In genomic region chr17:5992866-5993580, GRCm38 (mm10) we compare ENCODE assay signal across 16 mouse cellular contexts. TPM values are rescaled to one million over a fixed set of nuclear protein-coding genes. Genes with fewer than 3 reads are reported as not detected.
A peak's percentile ranks its signal among the peaks of the same experiment; 100 is the strongest.
DNase-seq lines count a peak whose midpoint lies in the region; ATAC-seq and TF ChIP-seq lines count a peak whose summit lies in the region.
"Had no signal": no experiment of that assay in that cellular context is flagged by ENCODE, and none has a peak within 500 bp of the region (broad histone marks: within the 10 kb centered on the region; RNA-seq: fewer than 3 reads in every experiment).

No protein-coding gene starts in this region.

- H3K9ac ChIP-seq in midbrain, embryonic 11.5 days (ENCODE audit: low read length): no peak overlapping the region
- no peak overlapping the region for H3K9ac ChIP-seq in midbrain, embryonic 15.5 days
- H3K9ac ChIP-seq: forebrain, embryonic 15.5 days; lung, embryonic 14.5 days; neural tube, embryonic 15.5 days had no signal

- DNase-seq in gastrocnemius, adult 2 months: peak; percentile 4
- no peak for DNase-seq in gastrocnemius, adult 8-10 months (ENCODE audit: low spot score in 2 of 2)
- peak; percentile 45 for DNase-seq in midbrain, embryonic 11.5 days (ENCODE audit: low spot score, missing footprints)
- no peak for DNase-seq in cerebellum, postnatal 10 days
- no peak for DNase-seq in thymus, adult 18-20 months
- DNase-seq: cerebellum, adult 9-10 months; embryo, embryonic 11 days; kidney, postnatal 4 days; liver; lung, embryonic 14.5 days; thymus, postnatal 25 days had no signal

- no peaks in the 10 kb centered on the region for H3K9me3 ChIP-seq in midbrain, embryonic 11.5 days (ENCODE audit: control insufficient read depth, low read length)
- no peaks in the 10 kb centered on the region for H3K9me3 ChIP-seq in midbrain, embryonic 15.5 days
- H3K9me3 ChIP-seq: forebrain, embryonic 15.5 days; hindbrain, embryonic 10.5 days; neural tube, embryonic 15.5 days had no signal

- intact Hi-C loops in gastrocnemius, adult 2 months (cut with DNase I): no loop called here

- no peak overlapping the region for H3K4me2 ChIP-seq in midbrain, embryonic 11.5 days
- H3K4me2 ChIP-seq in midbrain, embryonic 15.5 days: no peak overlapping the region
- H3K4me2 ChIP-seq: forebrain, embryonic 15.5 days; lung, embryonic 14.5 days; neural tube, embryonic 15.5 days had no signal

- 72% methylated on average over 5 of the region's 5 CpGs for WGBS in midbrain, embryonic 11.5 days
- 79% methylated on average over 5 of the region's 5 CpGs for WGBS in midbrain, embryonic 15.5 days

- H3K4me3 ChIP-seq in gastrocnemius, adult 2 months: no peak overlapping the region
- no peak overlapping the region for H3K4me3 ChIP-seq in midbrain, embryonic 11.5 days (ENCODE audit: low read depth, low read length)
- H3K4me3 ChIP-seq in midbrain, embryonic 15.5 days: no peak overlapping the region
- H3K4me3 ChIP-seq in brown adipose tissue, adult 24 weeks (ENCODE audit: insufficient read depth, low read depth, low read length): no peak overlapping the region
- H3K4me3 ChIP-seq: forebrain, embryonic 15.5 days; hindbrain, embryonic 10.5 days; neural tube, embryonic 15.5 days had no signal

- H3K4me1 ChIP-seq in midbrain, embryonic 11.5 days (ENCODE audit: control insufficient read depth, insufficient read depth, low read length): peaks cover 3% of the 10 kb centered on the region
- 0 out of 2 replicates have a peak, but pooled peaks cover 2% of the 10 kb centered on the region for H3K4me1 ChIP-seq in midbrain, embryonic 15.5 days
- peaks cover 18% of the 10 kb centered on the region for H3K4me1 ChIP-seq in brown adipose tissue, adult 24 weeks (ENCODE audit: control insufficient read depth, insufficient read depth, insufficient read length, low read length)
- H3K4me1 ChIP-seq: forebrain, embryonic 15.5 days had no signal

- peak overlapping the region; percentile 4; the same call in 1 of the 2 replicates for H3K27ac ChIP-seq in gastrocnemius, adult 2 months
- no peak overlapping the region for H3K27ac ChIP-seq in midbrain, embryonic 11.5 days (ENCODE audit: low read depth, low read length)
- H3K27ac ChIP-seq in midbrain, embryonic 15.5 days: no peak overlapping the region
- peak overlapping the region; percentile 39; the same call in 1 of the 2 replicates for H3K27ac ChIP-seq in brown adipose tissue, adult 24 weeks (replicated peaks; ENCODE audit: low read depth, low read length)
- H3K27ac ChIP-seq: forebrain, embryonic 15.5 days; hindbrain, embryonic 10.5 days; neural tube, embryonic 15.5 days had no signal

- no peaks in the 10 kb centered on the region for H3K27me3 ChIP-seq in midbrain, embryonic 11.5 days (ENCODE audit: control insufficient read depth, insufficient read depth, low read length)
- no peaks in the 10 kb centered on the region for H3K27me3 ChIP-seq in midbrain, embryonic 15.5 days (replicated peaks)
- H3K27me3 ChIP-seq: forebrain, embryonic 15.5 days; neural tube, embryonic 15.5 days had no signal

- TF ChIP-seq CTCF in gastrocnemius, adult 2 months (IDR thresholded peaks at IDR 0.05): no peak

- no peak for ATAC-seq in midbrain, embryonic 11.5 days (ENCODE audit: low FRiP score)
- no peak for ATAC-seq in midbrain, embryonic 15.5 days (replicated peaks)
- ATAC-seq: forebrain, embryonic 15.5 days had no signal

- H3K36me3 ChIP-seq in midbrain, embryonic 11.5 days (ENCODE audit: control insufficient read depth, insufficient read depth, low read length): no peaks in the 10 kb centered on the region
- no peaks in the 10 kb centered on the region for H3K36me3 ChIP-seq in midbrain, embryonic 15.5 days (replicated peaks)
- H3K36me3 ChIP-seq: forebrain, embryonic 15.5 days; hindbrain, embryonic 10.5 days; neural tube, embryonic 15.5 days had no signal

RNA-seq across cellular contexts. Expression of gene Synj2, which starts 51.9 kb away (rescaled TPM):
- 10 to 100 TPM; 26.3 to 36.9 TPM for total RNA-seq in gastrocnemius, adult 2 months (2021)
- total RNA-seq in gastrocnemius, adult 8-10 months (2022): 10 to 100 TPM; 27.1 to 40.6 (median 29.6) TPM
- 0.74 and 0.91 TPM in 2 replicates for polyA plus RNA-seq in midbrain, embryonic 11.5 days (2014; fragmentation: Nextera tagmentation; extraction: Ambion mirVana)
- polyA plus RNA-seq in midbrain, embryonic 15.5 days (2015; fragmentation: Nextera tagmentation; extraction: Ambion mirVana): 0.79 and 0.86 TPM in 2 replicates
- polyA plus RNA-seq in brown adipose tissue, adult 24 weeks (2012; ENCODE audit: insufficient read depth, insufficient read length, missing spikeins): 5.0 and 8.3 TPM in 2 replicates

Comparison
In these comparisons a context has a peak if more than half of its experiments do, and no peak if none do; other contexts are left out.
1. DNase-seq: peak in gastrocnemius, adult 2 months (single experiment) and midbrain, embryonic 11.5 days (single experiment); none in gastrocnemius, adult 8-10 months (0 of 2), cerebellum, postnatal 10 days (0 of 2) and thymus, adult 18-20 months (0 of 2).
2. H3K27ac ChIP-seq: peak in gastrocnemius, adult 2 months (single experiment) and brown adipose tissue, adult 24 weeks (single experiment); none in midbrain, embryonic 11.5 days (single experiment) and midbrain, embryonic 15.5 days (single experiment).